In genomic region chr16:44632330-44633058, GRCm38 (mm10) we compare ENCODE assay signal across 9 mouse cellular contexts.
A peak's percentile ranks its signal among the peaks of the same experiment; 100 is the strongest.
DNase-seq lines count a peak whose midpoint lies in the region; ATAC-seq lines count a peak whose summit lies in the region.
"Had no signal": no experiment of that assay in that cellular context is flagged by ENCODE, and none has a peak within 500 bp of the region (broad histone marks: within the 10 kb centered on the region; RNA-seq: fewer than 3 reads in every experiment).

No protein-coding gene starts in this region.

- no peaks in the 10 kb centered on the region for H3K36me3 ChIP-seq in hindbrain, embryonic 10.5 days
- no peaks in the 10 kb centered on the region for H3K36me3 ChIP-seq in stomach, embryonic 16.5 days (ENCODE audit: control insufficient read depth, insufficient read depth, low read length)

- peak; percentile 85 for DNase-seq in NIH3T3 (ENCODE audit: low read depth)
- DNase-seq in cerebellum, adult 9-10 months, result peak; percentile 97
- peak; percentile 47 to 58 for DNase-seq in frontal cortex, postnatal 36 days (ENCODE audit: low spot score in 2 of 2)
- DNase-seq in hindbrain, embryonic 10.5 days (ENCODE audit: low spot score), result peak; percentile 34
- peak; percentile 59 to 82 for DNase-seq in layer of hippocampus, adult 18-20 months (ENCODE audit: low spot score in 2 of 2)
- peak; percentile 48 to 69 for DNase-seq in lung, postnatal 4 days
- no peak for DNase-seq in T-cell, adult 2 months (ENCODE audit: low spot score)

- H3K27ac ChIP-seq in hindbrain, embryonic 10.5 days, result peak overlapping the region; percentile 69
- H3K27ac ChIP-seq in stomach, embryonic 16.5 days (ENCODE audit: low read length), result peak overlapping the region; percentile 88

- H3K4me3 ChIP-seq in hindbrain, embryonic 10.5 days, result no peak overlapping the region
- H3K4me3 ChIP-seq in stomach, embryonic 16.5 days (replicated peaks; ENCODE audit: low read length), result no peak overlapping the region

- no peaks in the 10 kb centered on the region for H3K27me3 ChIP-seq in hindbrain, embryonic 10.5 days (ENCODE audit: insufficient read depth, poor library complexity, severe bottlenecking)
- H3K27me3 ChIP-seq in stomach, embryonic 16.5 days (ENCODE audit: control insufficient read depth, insufficient read depth, low read length), result no peaks in the 10 kb centered on the region
- H3K27me3 ChIP-seq: Patski had no signal

- peak overlapping the region; percentile 47; the same call in 1 of the 2 replicates for H3K9ac ChIP-seq in stomach, embryonic 16.5 days (ENCODE audit: low read length)

- peak; percentile 88 for ATAC-seq in stomach, embryonic 16.5 days (ENCODE audit: insufficient read depth, low FRiP score)

- no peaks in the 10 kb centered on the region for H3K9me3 ChIP-seq in hindbrain, embryonic 10.5 days
- H3K9me3 ChIP-seq in stomach, embryonic 16.5 days (replicated peaks; ENCODE audit: control insufficient read depth, low read length), result no peaks in the 10 kb centered on the region

- H3K4me1 ChIP-seq in hindbrain, embryonic 10.5 days (replicated peaks), result peaks cover 32% of the 10 kb centered on the region
- peaks cover 30% of the 10 kb centered on the region for H3K4me1 ChIP-seq in stomach, embryonic 16.5 days (ENCODE audit: control insufficient read depth, insufficient read depth, low read length)

- peak overlapping the region; percentile 22 for H3K4me2 ChIP-seq in stomach, embryonic 16.5 days (ENCODE audit: low read depth, low read length)

- WGBS in hindbrain, embryonic 10.5 days, result 44% methylated on average over 9 of the region's 9 CpGs
- WGBS in stomach, embryonic 16.5 days, result 24% methylated on average over 9 of the region's 9 CpGs
